Mouse (Mus musculus): ENCODE results near the gene Notch2.

DNA sequence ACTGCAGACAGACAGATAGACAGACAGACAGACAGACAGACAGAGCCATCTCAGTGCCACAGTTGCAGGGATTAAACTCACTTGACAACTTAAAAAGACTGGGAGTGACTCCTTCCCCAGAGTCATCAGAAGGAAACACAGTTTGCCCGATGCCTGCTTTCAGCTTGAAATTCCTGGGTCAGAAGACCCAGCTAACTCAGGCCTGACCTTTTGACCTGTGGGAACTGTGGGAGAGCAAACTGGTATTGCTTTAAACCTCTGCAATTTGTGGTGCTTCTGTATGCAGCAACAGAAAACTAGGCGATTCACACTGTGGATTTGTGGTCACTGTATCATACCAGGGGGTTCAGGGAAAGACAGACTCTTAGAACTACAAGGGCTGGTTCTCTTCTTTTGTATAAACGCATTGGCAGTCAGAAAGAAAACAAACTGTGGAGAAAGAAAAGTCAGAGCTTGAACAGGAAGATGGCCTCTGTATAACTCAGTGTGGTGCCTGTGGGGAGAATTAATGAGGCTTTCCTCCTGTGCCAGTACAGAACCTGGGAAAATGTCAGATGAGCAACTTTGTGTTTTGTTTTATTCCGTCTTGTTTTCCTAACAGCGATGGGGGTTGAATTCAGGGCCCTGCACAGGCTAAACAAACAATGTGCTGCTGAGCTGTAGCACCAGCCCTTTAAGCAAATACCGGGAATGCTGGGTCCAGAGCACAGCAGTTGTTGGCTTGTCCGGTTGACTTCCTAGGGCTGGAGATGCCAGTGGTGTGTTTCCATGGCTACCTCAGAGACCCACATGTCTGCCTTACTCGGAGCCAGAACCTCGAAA, 184.6 kb downstream of the Notch2 start:
- TF ChIP-seq POLR2A (IDR thresholded peaks at IDR 0.05; ENCODE audit: extremely low read depth, insufficient read depth, low read length) = no peak
- TF ChIP-seq CTCF (IDR thresholded peaks at IDR 0.05; ENCODE audit: extremely low read depth, insufficient read depth, low read length) = no peak

Measured in cortical plate, adult 2 months (tissue).